Mouse (Mus musculus) hindbrain, postnatal 0 days (tissue): ENCODE measurements at regions not wholly inside any gene's neighbourhood (a gene's known extent, or its start where the extent isn't known, plus 50 kb on each side); places are given as distances from the start of the nearest gene placed in this dataset.

Experiments used
- ATAC-seq: fragments of 200-750 bp; cut with Nextera tagmentation; 2 replicates; pipeline ENCODE4 v1.8.0; 2017; ENCODE audit warnings: mild to moderate bottlenecking, moderate TSS enrichment, moderate library complexity
- DNase-seq: peaks from one replicate; pipeline ENCODE4 v3.0.0-alpha.2; 2015; ENCODE audit warnings: low spot score
- H3K27ac ChIP-seq: fragments of 300-500 bp; sonication (generic); 2 replicates; pipeline ENCODE4 v1.5.1; 2014; ENCODE audit warnings: mild to moderate bottlenecking
- H3K27me3 ChIP-seq: fragments of 300-500 bp; sonication (generic); 2 replicates; pipeline ENCODE4 v1.6.1; 2014; ENCODE audit warnings: low read length, mixed read lengths; ENCODE audit not compliant: insufficient read depth
- H3K36me3 ChIP-seq: fragments of 300-500 bp; sonication (generic); 2 replicates; pipeline ENCODE4 v1.6.1; 2014; ENCODE audit warnings: low read length, mixed read lengths; ENCODE audit not compliant: insufficient read depth
- H3K4me1 ChIP-seq: fragments of 300-500 bp; sonication (generic); 2 replicates; pipeline ENCODE4 v1.6.1; 2014; ENCODE audit warnings: antibody characterized with exemption, low read length, mixed read lengths; ENCODE audit not compliant: insufficient read depth
- H3K4me2 ChIP-seq: fragments of 300-500 bp; sonication (generic); 2 replicates; pipeline ENCODE4 v1.6.1; 2014; ENCODE audit warnings: low read depth, mild to moderate bottlenecking, low read length, moderate library complexity, mixed read lengths
- H3K4me3 ChIP-seq: fragments of 300-500 bp; sonication (generic); 2 replicates; pipeline ENCODE4 v1.5.1; 2014; ENCODE audit warnings: low read length
- H3K9ac ChIP-seq: fragments of 300-500 bp; sonication (generic); replicated peaks from 2 replicates; pipeline ENCODE4 v1.6.1; 2014; ENCODE audit warnings: mild to moderate bottlenecking, low read length, moderate library complexity, mixed read lengths
- H3K9me3 ChIP-seq: fragments of 300-500 bp; sonication (generic); 2 replicates; pipeline ENCODE4 v1.6.1; 2016; ENCODE audit warnings: low read length, mixed read lengths
- CTCF ChIP-seq: IDR thresholded peaks from 2 replicates; pipeline ENCODE4 v1.5.1; 2016; ENCODE audit warnings: antibody characterized with exemption, control low read depth, low read depth
- WGBS: fragments of 180-500 bp; shearing (Covaris S2); extraction: QIAGEN DNeasy Blood & Tissue Kit; methylation state at CpG from one replicate; pipeline ENCODE4 v1.1.7; 2014; 5-methylcytosine and 5-hydroxymethylcytosine counted together

GRCm38 (mm10) chr6:51161149-51161548, 271.3 kb upstream of the Nfe2l3 start:
- ATAC-seq (no peak), DNase-seq (no peak)
- no peak overlapping the region for H3K4me3 ChIP-seq
- no peaks in the 10 kb centered on the region for H3K27me3 ChIP-seq
- no peaks in the 10 kb centered on the region for H3K36me3 ChIP-seq
- no peak overlapping the region for H3K4me2 ChIP-seq
- H3K9me3 ChIP-seq, result no peaks in the 10 kb centered on the region
- TF ChIP-seq CTCF, result no peak
- 0 out of 2 replicates have a peak, but pooled peaks cover 4% of the 10 kb centered on the region for H3K4me1 ChIP-seq
- H3K27ac ChIP-seq, result no peak overlapping the region
- WGBS, result 91% methylated on average over 6 of the region's 6 CpGs
- no peak overlapping the region for H3K9ac ChIP-seq

GRCm38 (mm10) chr6:51162208-51163082, 270.0 kb upstream of the Nfe2l3 start:
- Histone ChIP-seq H3K27me3 (no peaks in the 10 kb centered on the region; the same call in 1 of the 2 replicates), H3K4me2 (no peak overlapping the region), H3K4me1 (no peaks in the 10 kb centered on the region), H3K36me3 (no peaks in the 10 kb centered on the region), H3K9ac (no peak overlapping the region), H3K4me3 (no peak overlapping the region), H3K27ac (no peak overlapping the region), H3K9me3 (no peaks in the 10 kb centered on the region)
- ATAC-seq, result no peak
- WGBS, result 48% methylated on average over 14 of the region's 14 CpGs
- TF ChIP-seq CTCF, result no peak
- DNase-seq, result no peak

GRCm38 (mm10) chr6:51163266-51163665, 269.2 kb upstream of the Nfe2l3 start:
- H3K9ac ChIP-seq, result no peak overlapping the region
- no peak overlapping the region for H3K27ac ChIP-seq
- TF ChIP-seq CTCF, result no peak
- no peak overlapping the region for H3K4me2 ChIP-seq
- WGBS, result 75% methylated on average over 5 of the region's 5 CpGs
- no peaks in the 10 kb centered on the region; the same call in 1 of the 2 replicates for H3K27me3 ChIP-seq
- no peak overlapping the region for H3K4me3 ChIP-seq
- no peaks in the 10 kb centered on the region for H3K4me1 ChIP-seq
- no peak for ATAC-seq
- DNase-seq, result no peak
- H3K36me3 ChIP-seq, result no peaks in the 10 kb centered on the region
- no peaks in the 10 kb centered on the region for H3K9me3 ChIP-seq

GRCm38 (mm10) chr6:51163882-51164281, 268.6 kb upstream of the Nfe2l3 start:
- DNase-seq (no peak), ATAC-seq (no peak)
- no peak overlapping the region for H3K4me2 ChIP-seq
- no peaks in the 10 kb centered on the region for H3K36me3 ChIP-seq
- H3K4me3 ChIP-seq, result no peak overlapping the region
- no peaks in the 10 kb centered on the region; the same call in 1 of the 2 replicates for H3K27me3 ChIP-seq
- H3K27ac ChIP-seq, result no peak overlapping the region
- H3K4me1 ChIP-seq, result peaks cover 4% of the 10 kb centered on the region; the same call in 1 of the 2 replicates
- no peaks in the 10 kb centered on the region for H3K9me3 ChIP-seq
- no peak overlapping the region for H3K9ac ChIP-seq
- TF ChIP-seq CTCF, result no peak
- WGBS, result 88% methylated on average over 4 of the region's 4 CpGs

- Histone ChIP-seq H3K4me3 (no peak overlapping the region), H3K9ac (no peak overlapping the region), H3K36me3 (no peaks in the 10 kb centered on the region), H3K9me3 (no peaks in the 10 kb centered on the region), H3K4me2 (no peak overlapping the region), H3K27me3 (peaks cover 5% of the 10 kb centered on the region), H3K27ac (no peak overlapping the region), H3K4me1 (peaks cover 4% of the 10 kb centered on the region; the same call in 1 of the 2 replicates)
- 78% methylated on average over 5 of the region's 5 CpGs for WGBS
- DNase-seq, result no peak
- no peak for ATAC-seq
- TF ChIP-seq CTCF, result no peak
Measured at GRCm38 (mm10) chr6:51167028-51167427, 265.4 kb upstream of the Nfe2l3 start.

- H3K27ac ChIP-seq, result no peak overlapping the region
Measured at GRCm38 (mm10) chr6:51168048-51168447, 264.4 kb upstream of the Nfe2l3 start.

More at GRCm38 (mm10) chr6:51168048-51168447, 264.4 kb upstream of the Nfe2l3 start:
- Histone ChIP-seq H3K36me3 (no peaks in the 10 kb centered on the region), H3K4me1 (peaks cover 4% of the 10 kb centered on the region; the same call in 1 of the 2 replicates), H3K4me2 (peak overlapping the region; percentile 54), H3K9me3 (no peaks in the 10 kb centered on the region), H3K27me3 (peaks cover 10% of the 10 kb centered on the region), H3K9ac (no peak overlapping the region), H3K4me3 (no peak overlapping the region)
- WGBS, result 3% methylated on average over 11 of the region's 11 CpGs
- ATAC-seq (peak; percentile 52; the same call in 1 of the 2 replicates), DNase-seq (peak; percentile 89)
- TF ChIP-seq CTCF, result peak; percentile 89
